Mouse (Mus musculus) liver, embryonic 12.5 days (tissue): ENCODE data around the gene Rabif. TPM values are rescaled to one million over a fixed set of nuclear protein-coding genes. Genes with fewer than 3 reads are reported as not detected.
A peak's percentile ranks its signal among the peaks of the same experiment; 100 is the strongest.

ENCODE experiments used
- ATAC-seq: fragments of 200-750 bp; cut with Nextera tagmentation; 2 replicates; pipeline ENCODE4 v1.8.0; 2017; ENCODE audit warnings: moderate number of reproducible peaks, mild to moderate bottlenecking, moderate library complexity
- H3K27ac ChIP-seq: fragments of 300-500 bp; sonication (generic); 2 replicates; pipeline ENCODE4 v1.5.1; 2016; ENCODE audit warnings: mild to moderate bottlenecking
- H3K27me3 ChIP-seq: fragments of 300-500 bp; sonication (generic); replicated peaks from 2 replicates; pipeline ENCODE4 v1.6.1; 2016; ENCODE audit warnings: mild to moderate bottlenecking, moderate library complexity
- H3K36me3 ChIP-seq: fragments of 300-500 bp; sonication (generic); 2 replicates; pipeline ENCODE4 v1.6.1; 2016; ENCODE audit warnings: mild to moderate bottlenecking, moderate library complexity
- H3K4me1 ChIP-seq: fragments of 300-500 bp; sonication (generic); 2 replicates; pipeline ENCODE4 v1.6.1; 2016
- H3K4me2 ChIP-seq: fragments of 300-500 bp; sonication (generic); 2 replicates; pipeline ENCODE4 v1.6.1; 2016; ENCODE audit warnings: mild to moderate bottlenecking, moderate library complexity
- H3K4me3 ChIP-seq: fragments of 300-500 bp; sonication (generic); 2 replicates; pipeline ENCODE4 v1.5.1; 2016; ENCODE audit warnings: mild to moderate bottlenecking, moderate library complexity
- H3K9ac ChIP-seq: fragments of 300-500 bp; sonication (generic); 2 replicates; pipeline ENCODE4 v1.6.1; 2016; ENCODE audit warnings: mild to moderate bottlenecking, moderate library complexity
- H3K9me3 ChIP-seq: fragments of 300-500 bp; sonication (generic); replicated peaks from 2 replicates; pipeline ENCODE4 v1.6.1; 2016; ENCODE audit warnings: mild to moderate bottlenecking, moderate library complexity
- WGBS: fragments of 180-500 bp; shearing (Covaris S2); methylation state at CpG from one replicate; pipeline ENCODE4 v1.1.7; 2016; ENCODE audit not compliant: insufficient replicate concordance; 5-methylcytosine and 5-hydroxymethylcytosine counted together
- polyA plus RNA-seq: library from polyadenylated mRNA; unstranded; fragments of >200 nt; fragmentation: Nextera tagmentation; extraction: Ambion mirVana; gene quantifications from 2 replicates; pipeline ENCODE4 v1.2.1, GENCODE M21; 2016

Rabif gene
- polyA plus RNA-seq, 1 experiment from 2014 or later: 24.2 TPM

GRCm38 (mm10) chr1:134556671-134557218, 62.3 kb downstream of the Rabif start:
- no peaks in the 10 kb centered on the region for H3K27me3 ChIP-seq
- peak overlapping the region; percentile 73 for H3K27ac ChIP-seq
- no peaks in the 10 kb centered on the region for H3K36me3 ChIP-seq
- peaks cover 44% of the 10 kb centered on the region for H3K4me1 ChIP-seq
- WGBS: 0% methylated on average over 35 of the region's 35 CpGs
- H3K4me2 ChIP-seq: peak overlapping the region; percentile 99
- H3K4me3 ChIP-seq: peak overlapping the region; percentile 73
- H3K9me3 ChIP-seq: no peaks in the 10 kb centered on the region
- ATAC-seq: peak; percentile 93
- peak overlapping the region; percentile 74 for H3K9ac ChIP-seq

Other genes with a start within 250 kb of the Rabif start
- 1.1 and 4.9 TPM in 2 replicates for gene Myog, start 204.7 kb upstream of the Rabif start, polyA plus RNA-seq
- 1.5 TPM in 2 replicates for gene Ppfia4, start 161.7 kb upstream of the Rabif start, polyA plus RNA-seq
- 62.9 and 69.7 TPM in 2 replicates for gene Tmem183a, start 132.7 kb upstream of the Rabif start, polyA plus RNA-seq
- not detected in 2 replicates for gene 4933406M09Rik, start 108.7 kb upstream of the Rabif start, polyA plus RNA-seq
- gene Cyb5r1, start 89.1 kb upstream of the Rabif start, polyA plus RNA-seq: 23.0 and 24.8 TPM in 2 replicates
- gene Adipor1, start 79.3 kb upstream of the Rabif start, polyA plus RNA-seq: 113 and 114 TPM in 2 replicates
- 40.2 and 41.7 TPM in 2 replicates for gene Klhl12, start 39.1 kb upstream of the Rabif start, polyA plus RNA-seq
- gene Mgat4e, start 55.0 kb downstream of the Rabif start, polyA plus RNA-seq: not detected in 2 replicates
- gene Kdm5b, start 65.5 kb downstream of the Rabif start, polyA plus RNA-seq: 16.1 and 16.5 TPM in 2 replicates
- gene Syt2, start 152.0 kb downstream of the Rabif start, polyA plus RNA-seq: 0.06 and 0.32 TPM in 2 replicates